Mouse (Mus musculus): ENCODE measurements around the gene Ndufc1.
"Not testable (repeated sequence)": the region's sequence is repeated elsewhere in the genome, so short reads cannot be mapped to it uniquely, and the experiment has no call there.

Gene Ndufc1

DNA sequence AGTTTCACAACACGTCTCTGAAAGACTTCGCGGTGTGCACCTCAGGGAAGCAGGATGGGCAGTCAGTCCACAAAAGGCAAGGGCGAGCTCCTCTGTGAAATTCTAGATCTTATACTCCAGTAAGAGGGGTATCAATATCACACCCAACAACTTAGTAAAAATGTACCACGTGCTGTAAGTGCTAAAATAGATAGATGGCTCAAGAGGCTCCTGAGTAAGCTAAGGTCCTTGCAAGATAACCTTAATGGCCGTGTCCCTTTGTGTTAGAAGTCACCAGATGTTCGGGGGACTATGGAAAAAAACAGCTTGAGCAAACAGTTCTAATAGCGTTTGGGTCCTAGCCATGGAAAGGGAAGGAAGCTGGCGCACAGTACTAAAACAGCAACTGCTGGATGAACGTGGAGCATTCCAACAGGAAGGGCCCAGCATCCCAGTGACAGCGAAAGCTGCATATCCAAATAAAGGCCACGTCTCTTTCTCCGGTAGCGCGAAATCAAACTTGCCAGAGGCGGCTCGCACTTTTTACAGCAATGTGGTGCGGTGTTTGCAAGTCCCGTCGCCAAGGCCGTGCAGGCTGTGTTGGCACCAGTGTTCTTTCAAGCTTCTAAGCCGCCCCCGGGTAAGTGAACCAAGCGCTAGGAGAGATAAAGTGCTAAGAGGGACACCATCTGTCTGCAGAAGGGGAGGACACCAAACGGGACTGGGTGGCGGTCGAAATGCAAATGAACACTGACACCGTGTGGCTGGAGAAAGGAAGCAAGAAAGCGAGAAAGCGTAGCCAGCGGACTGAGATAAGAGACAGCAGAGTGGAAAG, 43.9 kb downstream of the Ndufc1 start:
- DNase-seq, result peak; percentile 83

DNA sequence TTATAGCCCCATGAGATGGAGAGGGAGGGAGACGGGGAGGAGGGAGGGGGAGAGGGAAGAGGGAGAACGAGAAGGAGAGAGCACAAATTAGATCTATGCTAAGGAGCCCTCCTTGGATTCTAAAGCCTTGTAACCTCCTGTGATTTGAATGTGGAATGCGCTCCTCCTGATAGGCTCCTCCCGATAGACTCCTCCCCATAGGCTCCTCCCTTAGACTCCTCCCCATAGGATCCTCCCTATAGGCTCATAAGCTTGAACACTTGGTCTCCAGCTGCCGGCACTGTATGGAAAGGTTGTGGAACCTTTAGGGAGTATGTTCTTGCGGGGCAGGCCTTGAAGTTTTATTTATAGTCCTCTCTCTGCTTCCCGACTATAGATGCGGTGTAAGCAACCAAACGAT, 47.7 kb downstream of the Ndufc1 start:
- no peak for DNase-seq

DNA sequence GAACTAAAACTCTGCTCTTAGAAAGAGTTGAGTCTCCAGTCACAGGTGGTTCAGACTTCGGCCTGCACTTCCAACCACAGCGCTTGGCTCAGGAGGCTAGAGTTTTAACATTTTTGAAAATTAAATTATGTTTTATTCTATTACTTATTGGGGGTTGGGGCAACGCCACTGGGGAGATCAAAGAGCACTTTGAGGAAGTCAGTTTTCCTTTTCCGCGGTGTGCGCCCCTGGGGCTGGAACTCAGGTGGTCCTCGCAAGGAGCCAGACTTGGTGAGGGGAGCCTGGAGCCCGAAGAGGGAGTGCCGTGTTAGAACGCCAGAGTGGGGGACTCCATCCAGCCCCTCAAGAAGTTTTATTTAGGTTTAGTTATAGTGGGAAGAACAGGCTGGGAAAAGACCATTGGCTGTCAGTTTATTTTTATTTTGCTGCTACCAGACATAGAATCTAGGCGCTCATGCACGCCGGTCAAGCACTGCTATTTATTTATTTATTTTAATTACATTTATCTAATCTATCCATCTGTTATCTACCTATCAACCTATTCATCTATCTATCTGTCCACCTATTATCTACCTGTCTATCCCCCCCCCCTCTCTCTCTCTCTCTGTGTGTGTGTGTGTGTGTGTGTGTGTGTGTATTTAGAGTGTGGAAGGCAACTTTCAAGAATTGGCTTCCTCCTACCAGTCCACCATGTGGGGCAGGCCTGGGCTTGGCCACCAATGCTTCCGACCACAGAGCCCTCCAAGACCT, 49.1 kb downstream of the Ndufc1 start:
- DNase-seq, result no peak

DNA sequence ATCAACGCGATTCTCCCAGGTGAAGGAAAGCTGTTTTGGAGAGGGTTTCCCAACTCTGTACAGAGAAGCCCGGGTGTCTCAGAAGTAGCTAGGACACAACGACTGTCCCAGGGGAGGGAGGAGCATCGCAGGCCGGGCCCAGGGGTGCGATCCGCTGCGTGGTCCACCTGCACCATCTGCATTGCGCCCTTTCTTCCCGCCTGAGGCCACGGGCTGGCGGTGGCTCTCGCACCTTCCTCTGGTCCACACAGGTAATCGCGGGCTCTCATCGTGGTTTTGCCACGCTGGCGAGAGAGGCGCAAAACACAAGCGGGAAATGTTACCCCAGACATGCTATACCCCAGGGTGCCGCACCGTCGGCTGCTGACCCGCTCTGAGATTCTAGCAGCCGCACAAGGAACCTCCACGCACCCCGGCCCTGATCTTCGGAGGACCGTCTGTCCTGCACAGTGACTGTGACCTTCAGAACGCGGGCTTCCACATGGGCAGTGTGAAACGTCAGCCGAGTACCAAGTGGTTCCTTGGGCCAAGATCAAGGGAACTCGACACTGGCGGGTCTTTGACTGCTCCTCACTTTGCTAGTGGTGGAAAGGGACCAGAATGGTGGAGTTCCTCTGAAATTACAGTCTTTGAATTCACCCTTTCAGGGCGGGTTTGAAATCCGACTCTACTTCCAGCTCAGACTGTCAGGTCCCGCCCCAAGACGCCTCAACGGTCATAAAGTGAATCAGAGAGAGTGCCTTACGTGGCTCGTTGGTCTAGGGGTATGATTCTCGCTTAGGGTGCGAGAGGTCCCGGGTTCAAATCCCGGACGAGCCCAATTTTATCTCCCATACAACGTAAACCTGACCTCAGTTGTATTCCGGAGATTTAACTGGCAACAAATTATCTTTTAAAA, 49.9 kb downstream of the Ndufc1 start:
- peak; percentile 48 for DNase-seq

DNA sequence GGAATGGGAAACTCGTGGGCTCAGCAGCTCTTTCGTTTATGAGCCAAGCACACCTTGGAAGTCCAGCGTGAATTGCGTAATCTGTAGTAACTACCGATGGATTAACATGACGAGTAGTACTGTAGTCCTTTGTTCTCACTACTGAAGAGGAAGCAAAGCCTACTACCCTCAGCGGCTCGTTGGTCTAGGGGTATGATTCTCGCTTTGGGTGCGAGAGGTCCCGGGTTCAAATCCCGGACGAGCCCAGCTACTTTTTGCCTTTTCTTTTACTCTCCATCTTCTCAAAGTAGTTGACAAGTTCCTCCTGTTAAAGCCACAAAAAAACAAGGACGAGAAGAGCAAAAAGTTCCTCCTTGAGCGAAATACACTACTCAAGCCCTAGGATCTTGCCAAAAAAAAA, 50.6 kb downstream of the Ndufc1 start:
- peak; percentile 53 for DNase-seq

DNA sequence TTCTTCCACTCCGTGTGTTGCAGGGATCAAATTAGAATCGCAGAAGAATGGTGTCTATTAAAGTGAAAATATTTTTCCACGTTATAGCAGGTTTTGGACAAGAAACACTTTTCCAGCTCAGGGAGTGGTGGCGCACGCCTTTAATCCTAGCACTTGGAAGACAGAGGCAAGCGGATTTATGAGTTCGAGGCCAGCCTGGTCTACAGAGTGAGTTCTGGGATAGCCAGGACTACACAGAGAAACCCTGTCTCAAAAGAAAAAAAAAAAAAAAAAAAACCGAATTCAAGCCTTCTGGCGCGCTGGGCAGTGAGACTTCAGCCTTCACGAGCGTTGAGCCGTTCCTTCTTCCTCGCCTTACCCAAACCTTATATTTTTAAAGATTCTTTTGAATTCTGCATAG, 51.2 kb downstream of the Ndufc1 start:
- no peak for DNase-seq

DNA sequence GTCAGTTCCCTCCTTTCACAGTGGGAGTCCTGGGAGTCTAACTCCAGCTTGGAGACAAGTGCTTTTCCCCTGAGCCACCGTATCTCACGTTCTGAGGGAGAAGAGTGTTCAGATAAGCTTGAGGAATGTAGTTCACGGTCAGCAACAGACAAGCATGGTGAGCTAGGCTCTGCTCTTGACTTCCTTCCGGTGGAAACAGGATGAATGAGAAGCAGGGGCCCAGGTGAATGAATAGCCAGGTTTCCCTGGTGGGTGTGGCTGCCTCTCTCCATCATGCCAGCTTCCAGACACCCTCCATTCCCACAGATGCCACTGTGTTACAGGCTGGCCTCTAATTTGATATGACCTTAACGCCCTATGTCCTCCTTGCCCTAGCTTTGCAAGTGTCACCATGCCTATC, 51.7 kb downstream of the Ndufc1 start:
- DNase-seq, result no peak

DNA sequence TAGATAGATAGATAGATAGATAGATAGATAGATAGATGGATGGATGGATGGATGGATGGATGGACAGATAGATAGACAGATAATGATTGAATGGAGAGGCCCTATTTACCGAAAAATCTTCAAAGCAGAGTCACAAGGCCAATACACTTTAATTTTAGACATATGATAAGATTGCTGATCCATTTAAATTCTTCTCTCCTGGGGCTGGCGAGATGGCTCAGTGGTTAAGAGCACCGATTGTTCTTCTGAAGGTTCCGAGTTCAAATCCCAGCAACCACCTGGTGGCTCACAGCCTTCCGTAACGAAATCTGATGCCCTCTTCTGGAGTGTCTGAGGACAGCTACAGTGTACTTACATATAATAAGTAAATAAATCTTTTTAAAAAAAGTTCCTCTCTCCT, 53.8 kb downstream of the Ndufc1 start:
- DNase-seq, result not testable (repeated sequence)
